ENCODE assay signal across 8 mouse cellular contexts in the genomic region with DNA sequence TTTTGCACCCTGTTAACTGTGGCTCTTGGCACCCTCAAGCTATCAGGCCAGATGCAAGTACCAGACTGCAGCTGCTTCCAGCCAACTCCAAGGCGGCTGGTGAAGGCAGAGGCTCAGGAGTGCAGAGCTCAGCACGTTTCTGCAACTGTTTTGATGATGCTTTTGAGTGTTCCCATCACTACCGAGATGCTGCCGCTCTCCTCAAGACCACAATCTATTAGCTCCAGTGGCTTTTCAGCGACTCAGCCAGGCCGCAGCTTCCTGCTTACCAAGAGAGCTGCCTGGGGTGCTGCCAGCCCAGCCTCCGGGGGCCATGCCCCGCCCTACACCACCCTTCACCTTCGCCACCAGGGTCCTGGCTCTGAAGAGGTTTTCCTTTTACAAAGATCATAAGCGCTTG.
A peak's percentile ranks its signal among the peaks of the same experiment; 100 is the strongest.
DNase-seq lines count a peak whose midpoint lies in the region; ATAC-seq lines count a peak whose summit lies in the region.

No protein-coding gene starts in this region.

- H3K27ac ChIP-seq in heart, embryonic 10.5 days = no peak overlapping the region

- H3K27me3 ChIP-seq in heart, embryonic 10.5 days (ENCODE audit: insufficient read depth, poor library complexity, severe bottlenecking) = no peaks in the 10 kb centered on the region

- no peak overlapping the region for H3K4me3 ChIP-seq in heart, embryonic 10.5 days

- H3K36me3 ChIP-seq in heart, embryonic 10.5 days = no peaks in the 10 kb centered on the region

- H3K4me1 ChIP-seq in heart, embryonic 10.5 days = peaks cover 6% of the 10 kb centered on the region; the same call in 1 of the 2 replicates

- DNase-seq in heart, adult 8-10 months (ENCODE audit: low spot score) = peak; percentile 11
- no peak for DNase-seq in heart, embryonic 10.5 days (ENCODE audit: low spot score)
- peak; percentile 95 for DNase-seq in CD4-positive helper T cell, adult 2 months (ENCODE audit: low read depth, low spot score)
- no peak for DNase-seq in adrenal gland, postnatal 4 days (ENCODE audit: low spot score in 2 of 2)
- DNase-seq in retina, embryonic 14.5 days (ENCODE audit: low spot score) = no peak
- no peak for DNase-seq in embryo, embryonic 11 days

- no peaks in the 10 kb centered on the region for H3K9me3 ChIP-seq in heart, embryonic 10.5 days

- 26% methylated on average over 10 of the region's 10 CpGs for WGBS in heart, embryonic 10.5 days

- ATAC-seq in common myeloid progenitor, adult 5-6 weeks (replicated peaks; ENCODE audit: low read depth, poor library complexity, severe bottlenecking) = peak; percentile 98
- ATAC-seq in megakaryocyte-erythroid progenitor cell, adult 5-6 weeks (replicated peaks; ENCODE audit: low FRiP score, low TSS enrichment, poor library complexity, severe bottlenecking) = peak; percentile 93

Comparison
In these comparisons a context has a peak if more than half of its experiments do, and no peak if none do; other contexts are left out.
1. DNase-seq: peak in heart, adult 8-10 months (single experiment) and CD4-positive helper T cell, adult 2 months (single experiment); none in heart, embryonic 10.5 days (single experiment), adrenal gland, postnatal 4 days (0 of 2), retina, embryonic 14.5 days (single experiment) and embryo, embryonic 11 days (single experiment).